Mouse (Mus musculus) left cerebral cortex, adult 9 months (tissue): Measurements from ENCODE around the gene Mc1r.
"Not testable (repeated sequence)": the region's sequence is repeated elsewhere in the genome, so short reads cannot be mapped to it uniquely, and the experiment has no call there.

Experiments used
- DNase-seq, 2 experiments: peaks; one replicate each; pipeline ENCODE4 v3.0.0; 2022; ENCODE audit warnings: low spot score in 2 of 2

The Mc1r gene

DNA sequence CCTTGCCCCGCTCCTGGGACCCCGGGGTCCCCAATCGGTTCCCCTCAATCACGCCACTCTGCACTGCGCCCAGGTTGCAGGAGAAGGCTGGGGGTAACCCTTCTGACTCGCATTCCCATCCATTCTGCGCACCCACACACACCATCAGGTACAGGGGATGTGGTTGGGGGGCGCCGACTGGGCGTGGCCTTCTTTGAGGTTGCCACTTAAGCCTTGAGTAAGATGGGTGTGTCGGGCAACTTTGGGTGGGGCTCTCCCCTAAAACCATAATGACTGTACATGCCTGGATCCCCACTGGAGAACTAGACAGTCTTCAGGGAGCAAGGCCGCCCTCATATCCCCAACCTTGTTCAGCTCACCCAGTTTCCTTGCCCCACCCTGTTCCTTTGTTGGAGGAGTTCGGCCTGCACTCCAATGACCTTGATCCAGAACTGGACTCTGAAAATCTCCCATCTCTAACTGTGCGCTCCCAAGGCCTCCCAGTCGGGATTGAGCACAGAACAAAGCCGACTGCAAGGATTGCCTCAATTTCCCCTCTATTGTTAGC lies 4.9 kb downstream of the Mc1r start:
- DNase-seq: no peak

DNA sequence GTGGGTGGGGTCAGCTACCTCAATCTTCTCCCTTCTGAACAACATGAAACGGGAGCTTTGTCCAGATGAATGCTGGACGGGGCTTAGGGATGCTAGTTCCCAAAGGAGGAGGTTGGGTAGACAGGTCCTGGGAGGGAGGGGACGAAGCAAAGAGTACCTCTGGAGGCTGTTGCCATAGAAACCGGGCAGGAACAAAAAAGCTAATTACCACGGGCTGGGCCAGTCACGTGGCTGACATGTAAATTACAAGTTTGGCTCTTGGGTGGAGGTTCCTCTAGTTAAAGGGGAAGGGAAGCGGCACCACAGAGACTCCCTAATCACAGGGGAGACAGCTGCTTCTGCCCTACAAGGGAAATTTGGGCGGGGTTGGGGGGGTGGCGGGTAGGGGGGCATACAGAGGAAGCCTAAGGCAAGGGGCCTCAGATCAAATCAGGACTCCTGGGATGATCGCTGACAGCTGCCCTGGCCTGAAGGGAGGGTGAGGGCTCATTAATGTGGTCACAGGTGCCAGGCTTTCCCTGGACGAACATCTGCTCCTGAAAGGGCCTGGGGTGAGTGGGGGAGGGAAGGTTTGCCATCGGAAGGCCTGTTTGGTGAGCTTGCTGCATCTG lies 5.8 kb downstream of the Mc1r start:
- peak; percentile 86 to 91 for DNase-seq

DNA sequence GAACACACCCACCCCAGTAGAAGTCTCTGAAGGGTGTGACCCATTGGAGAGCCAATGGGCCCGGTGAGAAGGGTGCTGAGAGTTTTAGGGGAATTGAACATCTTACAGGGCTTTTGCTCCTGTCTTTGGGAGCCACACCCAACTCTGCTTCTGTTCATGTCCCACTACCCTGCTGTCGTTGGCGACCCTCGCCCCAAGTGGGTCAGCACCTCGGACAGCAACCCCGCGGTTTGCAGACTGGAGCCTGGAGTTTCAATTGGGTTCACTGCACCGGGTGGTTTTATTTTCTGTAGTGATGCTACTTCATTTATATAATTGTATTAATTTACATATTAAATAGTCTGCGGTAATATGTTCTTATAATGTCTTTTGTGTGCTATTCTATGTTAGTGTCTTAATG lies 7.3 kb downstream of the Mc1r start:
- no peak for DNase-seq

DNA sequence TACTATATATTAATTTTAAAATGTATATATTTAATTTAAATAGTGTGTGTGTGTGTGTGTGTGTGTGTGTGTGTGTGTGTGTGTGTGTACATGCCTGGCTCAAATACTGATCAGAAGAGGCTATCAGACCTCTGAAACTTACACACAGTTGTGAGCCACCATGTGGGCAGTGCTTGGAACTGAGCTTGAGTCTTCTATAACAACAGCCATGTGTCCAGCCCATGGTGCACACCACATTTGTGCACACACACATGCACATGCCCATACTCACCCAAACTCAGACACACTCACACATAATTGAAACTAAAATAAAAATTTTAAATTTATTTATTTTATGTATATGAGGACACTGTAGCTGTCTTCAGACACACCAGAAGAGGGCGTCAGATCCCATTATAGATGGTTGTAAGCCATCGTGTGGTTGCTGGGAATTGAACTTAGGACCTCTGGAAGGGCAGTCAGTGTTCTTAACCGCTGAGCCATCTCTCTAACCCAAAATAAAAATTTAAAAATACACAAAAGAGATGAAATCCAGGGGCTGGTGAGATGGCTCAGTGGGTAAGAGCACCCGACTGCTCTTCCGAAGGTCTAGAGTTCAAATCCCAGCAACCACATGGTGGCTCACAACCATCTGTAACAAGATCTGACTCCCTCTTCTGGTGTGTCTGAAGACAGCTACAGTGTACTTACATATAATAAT lies 8.2 kb downstream of the Mc1r start:
- DNase-seq: not testable (repeated sequence)

DNA sequence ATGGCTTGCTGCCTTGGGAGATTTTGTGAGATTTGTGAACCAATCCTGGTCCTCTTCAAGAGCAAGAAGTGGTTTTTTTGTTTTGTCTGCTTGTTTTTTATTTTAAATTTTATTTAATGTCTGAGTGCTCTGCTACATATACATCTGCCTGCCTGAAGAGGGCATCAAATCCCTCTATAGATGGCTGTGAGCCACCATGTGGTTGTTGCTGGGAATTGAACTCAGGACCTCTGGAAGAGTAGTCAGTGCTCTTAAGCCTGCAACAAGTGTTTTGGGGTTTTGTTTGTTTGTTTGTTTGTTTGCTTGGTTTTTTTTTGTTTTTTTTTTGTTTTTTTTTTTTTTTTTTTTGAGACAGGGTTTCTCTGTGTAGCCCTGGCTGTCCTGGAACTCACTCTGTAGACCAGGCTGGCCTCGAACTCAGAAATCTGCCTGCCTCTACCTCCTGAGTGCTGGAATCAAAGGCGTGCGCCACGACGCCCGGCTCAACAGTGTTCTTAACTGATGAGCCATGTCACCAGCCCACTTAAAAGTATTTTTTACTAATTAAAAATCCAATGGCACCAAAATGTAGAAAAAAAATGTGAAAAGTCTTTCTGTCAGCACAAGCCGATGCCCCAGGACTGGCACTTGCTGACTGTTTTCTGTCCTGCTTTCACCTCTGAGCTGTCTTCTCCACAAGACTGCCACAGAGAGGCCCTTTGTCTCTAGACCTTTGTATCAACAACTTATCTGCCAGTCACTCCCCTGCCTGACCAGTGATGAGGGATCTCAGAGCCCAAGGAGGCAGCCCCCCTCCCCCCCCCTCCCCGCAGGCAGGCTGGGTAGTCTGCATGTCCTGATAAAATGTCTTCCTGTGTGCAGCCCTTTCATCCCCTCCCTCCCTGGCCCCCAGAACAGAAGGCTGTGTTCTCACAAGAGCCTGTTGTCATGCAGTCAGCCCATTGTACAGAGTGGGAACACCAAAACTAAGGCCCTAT lies 9.3 kb downstream of the Mc1r start:
- no peak for DNase-seq

DNA sequence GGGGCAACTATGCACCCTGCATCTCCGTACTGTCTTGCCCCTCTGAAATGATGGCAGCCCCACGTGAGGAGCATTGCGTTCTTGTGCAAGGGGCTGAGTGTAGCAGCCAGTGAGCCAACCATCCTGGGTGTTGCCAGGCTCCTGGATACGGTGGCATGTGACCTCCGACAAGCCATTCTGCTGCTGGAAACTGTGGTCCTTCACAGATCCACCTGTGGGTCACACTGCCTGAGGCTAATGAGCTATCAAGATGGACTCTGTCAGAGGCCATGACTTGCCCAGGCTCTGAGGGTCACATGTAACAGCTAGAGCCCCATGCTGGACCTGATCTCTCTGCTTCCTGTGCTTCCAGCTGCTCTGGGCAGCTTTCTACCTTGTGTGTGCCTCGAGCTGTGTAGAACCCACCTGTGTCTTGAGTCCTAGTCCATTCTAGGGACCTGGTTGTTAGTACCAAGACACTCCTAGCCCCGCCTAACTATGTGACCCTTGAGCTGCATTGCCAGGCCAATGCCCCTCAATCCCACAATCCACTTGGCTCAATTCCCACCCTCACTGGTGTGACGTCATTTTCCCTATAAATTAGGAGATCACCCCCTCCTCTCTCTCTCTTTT lies 10.1 kb downstream of the Mc1r start:
- no peak for DNase-seq

DNA sequence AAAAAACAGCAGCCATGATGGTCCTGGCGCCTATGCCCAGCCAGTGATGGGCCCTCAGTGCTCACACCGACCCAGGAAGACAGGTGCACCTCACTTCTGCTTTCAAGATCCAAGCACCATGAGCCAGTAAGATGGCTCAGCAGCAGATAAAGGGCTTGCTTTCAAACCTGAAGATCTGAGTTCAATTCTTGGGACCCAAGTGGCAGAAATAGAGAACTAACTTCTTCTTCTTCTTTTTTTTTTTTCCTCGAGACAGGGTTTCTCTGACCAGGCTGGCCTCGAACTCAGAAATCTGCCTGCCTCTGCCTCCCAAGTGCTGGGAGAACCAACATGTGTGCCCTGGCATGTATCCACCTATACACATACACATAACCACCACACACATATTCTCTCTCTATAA lies 12.8 kb downstream of the Mc1r start:
- no peak for DNase-seq

DNA sequence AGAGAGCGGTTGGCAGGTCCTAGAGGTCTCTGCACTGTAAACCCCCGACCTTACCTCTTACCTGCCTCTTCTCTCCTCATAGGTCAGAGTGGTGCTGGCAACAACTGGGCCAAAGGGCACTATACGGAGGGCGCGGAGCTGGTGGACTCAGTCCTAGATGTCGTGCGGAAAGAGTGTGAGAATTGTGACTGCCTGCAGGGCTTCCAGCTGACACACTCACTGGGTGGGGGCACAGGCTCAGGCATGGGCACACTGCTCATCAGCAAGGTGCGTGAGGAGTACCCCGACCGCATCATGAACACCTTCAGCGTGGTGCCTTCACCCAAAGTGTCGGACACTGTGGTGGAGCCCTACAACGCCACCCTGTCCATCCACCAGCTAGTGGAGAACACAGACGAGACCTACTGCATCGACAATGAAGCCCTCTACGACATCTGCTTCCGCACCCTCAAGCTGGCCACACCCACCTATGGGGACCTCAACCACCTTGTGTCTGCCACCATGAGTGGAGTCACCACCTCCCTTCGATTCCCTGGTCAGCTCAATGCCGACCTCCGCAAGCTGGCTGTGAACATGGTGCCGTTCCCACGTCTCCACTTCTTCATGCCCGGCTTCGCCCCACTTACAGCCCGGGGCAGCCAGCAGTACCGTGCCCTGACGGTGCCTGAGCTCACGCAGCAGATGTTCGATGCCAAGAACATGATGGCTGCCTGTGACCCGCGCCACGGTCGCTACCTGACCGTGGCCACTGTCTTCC lies 13.8 kb downstream of the Mc1r start:
- DNase-seq: no peak

DNA sequence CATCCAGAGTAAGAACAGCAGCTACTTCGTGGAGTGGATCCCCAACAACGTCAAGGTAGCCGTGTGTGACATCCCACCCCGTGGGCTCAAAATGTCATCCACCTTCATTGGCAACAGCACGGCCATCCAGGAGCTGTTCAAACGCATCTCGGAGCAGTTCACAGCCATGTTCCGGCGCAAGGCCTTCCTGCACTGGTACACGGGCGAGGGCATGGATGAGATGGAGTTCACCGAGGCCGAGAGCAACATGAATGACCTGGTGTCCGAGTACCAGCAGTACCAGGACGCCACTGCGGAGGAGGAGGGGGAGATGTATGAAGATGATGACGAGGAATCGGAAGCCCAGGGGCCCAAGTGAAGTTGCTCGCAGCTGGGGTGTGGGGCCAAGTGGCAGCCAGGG lies 14.4 kb downstream of the Mc1r start:
- DNase-seq: no peak

DNA sequence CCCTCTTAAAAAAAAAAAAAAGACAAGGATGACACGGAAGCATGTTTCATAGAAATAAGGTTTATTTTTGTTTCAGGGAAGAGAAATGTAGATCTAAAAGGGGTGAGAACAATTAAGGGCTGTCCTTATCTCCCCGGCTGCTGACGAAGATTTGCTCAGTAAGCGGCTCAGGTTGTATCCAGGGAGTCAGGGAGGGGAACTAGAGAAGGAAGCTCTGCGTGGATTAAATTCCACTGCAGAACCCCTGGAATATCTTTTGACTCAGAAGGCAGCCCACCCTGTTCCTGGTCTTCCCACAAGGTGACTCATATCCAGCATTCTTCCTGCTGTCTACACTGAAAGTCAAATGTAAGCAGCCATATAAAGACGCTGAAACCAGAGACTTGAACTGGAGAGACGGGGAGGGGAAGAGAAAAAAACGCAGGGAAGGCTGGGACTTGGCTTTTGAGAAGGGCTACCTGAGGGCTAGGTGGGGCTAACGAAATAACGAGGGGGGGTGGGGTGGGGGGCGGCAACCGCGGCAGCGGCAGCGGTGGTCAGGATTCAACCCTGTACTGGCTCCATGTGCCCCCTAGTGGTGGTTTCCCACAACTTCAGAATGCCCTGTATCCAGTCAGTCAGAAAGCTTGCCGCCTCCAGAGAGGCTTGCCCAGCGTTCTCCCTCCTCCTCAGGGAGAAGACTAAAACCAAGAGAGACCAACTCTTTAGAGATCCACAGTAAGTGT lies 15.3 kb downstream of the Mc1r start:
- peak in 1 of 2 experiments; percentile 84 for DNase-seq

DNA sequence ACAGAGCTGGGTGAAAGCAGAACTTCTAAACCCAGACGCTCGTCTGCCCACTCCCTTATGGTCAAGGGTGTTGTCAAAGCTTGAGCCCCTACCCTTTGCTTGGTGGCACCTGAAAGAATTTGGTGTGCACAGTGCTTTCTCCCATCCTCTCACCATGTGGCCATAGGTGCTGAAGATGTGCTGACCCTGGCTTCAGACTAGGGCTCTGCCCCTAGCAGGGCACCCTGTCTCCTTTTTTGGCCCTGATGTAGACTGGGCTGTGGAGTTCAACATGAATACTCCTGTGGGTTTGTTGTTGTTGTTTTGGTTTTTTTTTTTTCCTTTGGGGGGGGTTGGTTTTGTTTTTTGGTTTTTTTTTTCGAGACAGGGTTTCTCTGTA lies 15.9 kb downstream of the Mc1r start:
- DNase-seq: no peak

DNA sequence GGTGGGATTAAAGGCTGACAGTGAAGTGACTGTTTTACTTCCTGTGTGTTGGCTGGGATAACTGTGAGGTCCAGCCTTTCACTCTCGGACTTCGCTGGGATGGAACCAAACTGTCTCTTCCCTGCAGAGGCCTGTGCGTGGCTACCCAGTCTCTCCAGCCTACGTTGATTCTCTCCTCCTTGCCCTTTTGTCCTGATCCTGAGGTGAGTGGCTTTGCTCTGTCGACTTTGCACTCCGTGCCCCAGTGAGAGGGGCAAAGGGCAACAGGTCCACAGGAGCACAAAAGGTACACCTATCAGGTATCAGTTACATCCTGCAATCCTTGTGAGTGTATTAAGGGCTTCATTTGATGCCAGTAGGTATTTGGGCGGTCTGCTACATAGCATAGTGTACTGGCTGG lies 16.5 kb downstream of the Mc1r start, which contains the start of gene Def8:
Def8 (plus strand) TSS at position 87 of the 400 bp plus-strand sequence.
- DNase-seq: no peak

DNA sequence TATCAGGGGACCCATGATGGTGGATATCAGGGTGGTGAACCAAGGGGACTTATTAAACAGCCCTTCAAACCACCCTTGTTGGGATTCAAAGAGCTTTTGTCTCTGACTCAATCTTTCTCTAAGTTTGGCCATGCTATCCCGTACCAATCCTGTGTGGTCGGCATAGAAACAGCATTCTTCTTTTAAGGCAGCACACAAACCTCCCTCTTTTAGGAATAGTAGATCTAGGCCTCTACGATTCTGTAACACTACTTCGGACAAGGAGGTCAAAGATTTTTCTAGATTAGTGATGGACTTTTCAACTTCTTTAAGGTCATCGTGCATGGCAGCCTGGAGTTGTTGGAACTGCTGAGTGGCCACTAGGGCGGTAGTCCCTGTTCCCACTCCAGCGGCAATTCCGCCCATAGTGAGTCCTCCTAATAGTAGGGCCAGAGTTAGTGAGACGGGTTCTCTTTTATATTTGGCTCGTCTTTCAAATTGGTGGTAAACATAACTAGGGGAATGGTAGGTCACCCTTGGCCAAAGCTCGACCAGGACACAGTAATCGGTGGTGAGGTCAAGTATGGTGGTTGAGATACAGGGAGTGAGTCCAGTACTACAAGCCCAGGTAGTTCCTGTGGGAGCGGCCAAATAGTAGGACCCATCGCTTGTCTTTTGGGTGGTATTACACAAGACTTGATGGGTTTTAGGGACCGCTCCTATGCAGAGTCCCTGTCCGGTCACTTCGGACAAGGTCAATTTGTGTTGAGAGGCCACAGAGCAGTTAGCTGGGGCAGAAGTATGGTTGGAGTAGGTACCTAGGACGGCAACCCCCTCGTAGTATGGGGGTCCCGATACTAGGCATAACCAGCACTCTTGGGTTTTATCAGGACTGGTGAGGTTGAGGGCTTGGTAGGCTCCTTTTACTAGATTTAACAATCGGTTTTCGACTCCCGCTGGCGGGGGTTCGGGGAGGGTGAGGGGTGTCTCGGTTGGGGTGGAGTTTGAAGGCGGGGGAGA lies 19.9 kb downstream of the Mc1r start:
- no peak for DNase-seq

DNA sequence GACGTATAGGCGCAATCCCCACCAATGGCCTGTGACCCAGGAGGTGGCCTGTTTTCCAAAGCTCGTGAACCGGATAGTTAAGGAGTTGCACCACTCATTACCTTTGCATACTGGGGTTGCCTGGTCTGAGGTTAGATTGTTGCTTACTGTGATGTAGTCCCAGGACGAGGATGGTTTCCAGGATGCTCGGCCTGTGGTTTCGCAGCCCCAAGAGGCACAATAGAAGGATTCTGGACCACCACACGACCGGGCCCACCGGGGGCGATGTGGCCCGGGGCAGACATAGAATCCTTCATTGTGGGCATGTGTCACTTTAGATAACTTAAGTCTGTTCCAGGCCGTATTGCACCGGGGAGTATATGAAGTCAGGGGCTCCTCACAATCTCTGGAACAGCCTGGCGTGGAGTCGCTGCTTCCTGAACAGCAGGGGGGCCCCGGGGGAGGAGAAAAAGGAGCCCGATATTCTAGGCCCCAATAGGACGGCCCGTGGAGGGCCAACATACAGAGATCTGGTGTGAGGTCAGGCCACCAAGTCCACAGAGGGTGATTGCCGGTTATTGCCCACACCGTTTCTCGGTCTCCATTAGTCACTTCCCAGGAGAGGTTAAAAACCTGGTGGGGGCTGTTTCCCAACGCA lies 20.9 kb downstream of the Mc1r start:
- no peak for DNase-seq

DNA sequence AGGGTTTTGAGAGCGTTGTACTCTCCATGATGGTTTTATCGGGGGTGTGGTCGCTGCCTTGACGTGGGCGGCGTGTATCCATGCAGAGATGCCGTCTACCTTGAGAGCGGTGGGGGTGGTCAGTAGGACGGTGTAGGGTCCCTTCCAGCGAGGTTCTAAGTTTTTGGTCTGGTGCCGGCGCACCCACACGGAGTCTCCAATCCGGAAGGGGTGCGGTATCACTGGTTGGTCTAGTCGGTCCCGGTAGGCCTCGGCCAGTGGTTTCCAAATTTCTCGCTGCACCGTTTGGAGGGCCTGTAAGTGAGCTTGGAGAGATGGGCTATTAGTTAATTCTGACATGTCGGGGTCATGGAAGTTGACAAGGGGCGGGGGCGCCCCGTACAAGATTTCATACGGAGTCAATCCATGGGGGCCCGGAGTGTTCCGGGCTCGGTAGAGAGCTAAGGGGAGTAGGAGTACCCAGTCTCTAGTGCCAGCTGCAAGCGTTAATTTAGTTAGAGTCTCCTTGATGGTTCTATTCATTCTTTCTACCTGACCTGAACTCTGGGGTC lies 21.5 kb downstream of the Mc1r start:
- no peak for DNase-seq

DNA sequence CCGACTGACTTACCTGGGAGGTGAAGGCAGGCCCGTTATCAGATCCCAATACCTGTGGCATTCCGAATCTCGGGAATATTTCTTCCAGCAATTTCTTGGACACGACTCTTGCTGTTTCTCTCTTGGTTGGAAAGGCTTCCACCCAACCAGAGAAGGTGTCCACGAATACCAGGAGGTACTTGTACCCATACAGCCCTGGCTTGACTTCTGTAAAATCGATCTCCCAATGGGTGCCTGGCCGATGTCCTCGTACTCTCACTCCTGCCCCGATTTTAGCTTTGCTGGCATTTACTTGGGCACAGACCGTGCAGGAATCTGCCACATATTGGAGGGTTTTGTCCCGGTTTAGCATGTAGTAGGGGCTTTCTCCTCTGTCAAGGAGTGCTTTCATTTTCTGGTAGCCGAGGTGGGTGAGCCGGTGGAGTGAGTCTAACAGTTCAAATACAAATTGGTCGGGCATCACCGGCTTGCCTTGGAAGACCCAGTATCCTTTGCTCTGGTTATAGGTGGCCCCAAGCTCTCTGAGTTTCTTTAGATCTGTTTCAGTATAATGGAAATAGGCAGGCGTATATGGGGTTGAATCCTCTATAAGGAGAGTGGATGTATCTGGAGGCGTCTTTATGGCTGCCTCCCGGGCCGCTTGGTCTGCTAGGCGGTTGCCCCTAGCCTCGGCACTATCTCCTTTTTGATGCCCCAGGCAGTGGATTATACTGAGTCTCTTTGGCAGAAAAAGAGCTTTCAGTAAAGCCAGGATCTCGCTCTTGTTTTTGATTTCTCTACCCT lies 22.2 kb downstream of the Mc1r start:
- DNase-seq: no peak

DNA sequence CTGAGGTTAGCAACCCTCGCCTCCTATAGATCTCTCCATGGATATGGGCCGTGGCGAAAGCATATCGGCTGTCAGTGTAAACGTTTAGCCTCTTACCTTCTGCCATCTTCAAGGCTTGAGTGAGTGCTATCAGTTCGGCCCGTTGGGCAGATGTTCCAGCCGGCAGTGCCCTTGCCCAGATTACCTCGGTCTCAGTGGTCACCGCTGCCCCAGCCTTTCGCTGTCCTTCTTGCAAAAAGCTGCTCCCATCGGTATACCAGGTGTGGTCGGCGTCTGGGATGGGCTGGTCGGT lies 22.8 kb downstream of the Mc1r start:
- DNase-seq: not testable (repeated sequence)

DNA sequence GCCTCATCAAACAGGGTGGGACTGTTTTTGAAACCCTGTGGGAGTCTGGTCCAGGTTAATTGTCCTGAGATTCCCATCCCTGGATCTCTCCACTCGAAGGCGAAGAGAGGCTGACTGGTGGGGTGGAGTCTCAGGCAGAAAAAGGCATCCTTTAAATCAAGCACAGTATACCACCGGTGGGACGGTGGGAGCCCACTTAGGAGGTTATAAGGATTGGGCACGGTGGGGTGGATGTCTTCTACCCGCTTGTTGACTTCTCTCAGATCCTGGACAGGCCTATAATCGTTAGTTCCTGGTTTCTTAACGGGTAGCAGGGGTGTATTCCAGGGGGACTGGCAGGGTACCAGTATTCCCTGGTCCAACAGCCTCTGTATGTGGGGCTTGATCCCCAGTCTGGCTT lies 24.0 kb downstream of the Mc1r start:
- not testable (repeated sequence) for DNase-seq
